Mouse (Mus musculus): ENCODE data around the gene Tet1. TPM values are rescaled to one million over a fixed set of nuclear protein-coding genes. Genes with fewer than 3 reads are reported as not detected.

Tet1 gene
- total RNA-seq, 2 experiments from 2014 or later, result 20.4 to 22.1 TPM

DNA sequence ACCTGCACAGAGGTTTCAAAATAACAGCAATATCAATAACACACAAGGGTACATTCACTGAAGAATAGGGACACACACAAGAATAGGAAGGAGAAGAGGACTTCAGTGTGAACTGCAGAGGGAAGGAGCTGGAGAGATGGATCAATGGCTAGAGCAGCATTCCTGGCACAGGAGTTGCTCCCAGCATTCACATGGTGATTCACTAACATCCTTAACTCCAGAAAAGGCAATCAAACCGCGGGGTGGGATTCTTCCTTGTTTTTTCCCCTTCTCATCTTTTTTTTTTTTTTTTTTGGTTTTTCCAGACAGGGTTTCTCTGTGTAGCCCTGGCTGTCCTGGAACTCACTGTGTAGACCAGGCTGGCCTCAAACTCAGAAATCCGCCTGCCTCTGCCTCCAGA, 14.3 kb downstream of the Tet1 start:
- no peak for DNase-seq (ENCODE audit: low spot score in 2 of 2)
- intact Hi-C loops (cut with DNase I), result loop anchor here (10.0 kb wide), 1 partner anchor 170 kb away; the partner anchor contains the start of gene Pbld1

DNA sequence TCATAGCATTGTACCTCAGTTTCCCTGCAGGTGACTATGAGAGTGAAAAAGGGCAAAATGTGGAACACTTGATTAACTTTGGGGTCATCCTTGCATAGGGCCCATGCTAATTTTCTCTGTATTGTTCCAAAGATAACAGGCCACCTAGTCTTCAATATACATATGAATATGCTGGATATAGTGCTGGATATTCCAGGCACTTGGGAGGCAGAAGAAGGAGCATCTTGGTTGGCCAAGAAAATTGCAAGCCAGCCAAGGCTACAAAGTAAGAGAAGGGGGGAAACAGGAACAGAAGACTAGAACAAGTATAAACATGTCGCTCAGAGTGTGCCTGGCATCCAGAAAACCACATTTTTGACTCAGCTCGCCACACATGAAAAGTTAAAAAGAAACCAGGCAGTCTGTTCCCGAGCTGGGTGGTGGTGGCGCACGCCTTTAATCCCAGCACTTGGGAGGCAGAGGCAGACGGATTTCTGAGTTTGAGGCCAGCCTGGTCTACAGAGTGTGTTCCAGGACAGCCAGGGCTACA, 15.4 kb downstream of the Tet1 start:
- intact Hi-C loops (cut with DNase I), result loop anchor here (10.0 kb wide), 1 partner anchor 171 kb away; the partner anchor contains the start of gene Pbld1
- no peak for DNase-seq (ENCODE audit: low spot score in 2 of 2)

DNA sequence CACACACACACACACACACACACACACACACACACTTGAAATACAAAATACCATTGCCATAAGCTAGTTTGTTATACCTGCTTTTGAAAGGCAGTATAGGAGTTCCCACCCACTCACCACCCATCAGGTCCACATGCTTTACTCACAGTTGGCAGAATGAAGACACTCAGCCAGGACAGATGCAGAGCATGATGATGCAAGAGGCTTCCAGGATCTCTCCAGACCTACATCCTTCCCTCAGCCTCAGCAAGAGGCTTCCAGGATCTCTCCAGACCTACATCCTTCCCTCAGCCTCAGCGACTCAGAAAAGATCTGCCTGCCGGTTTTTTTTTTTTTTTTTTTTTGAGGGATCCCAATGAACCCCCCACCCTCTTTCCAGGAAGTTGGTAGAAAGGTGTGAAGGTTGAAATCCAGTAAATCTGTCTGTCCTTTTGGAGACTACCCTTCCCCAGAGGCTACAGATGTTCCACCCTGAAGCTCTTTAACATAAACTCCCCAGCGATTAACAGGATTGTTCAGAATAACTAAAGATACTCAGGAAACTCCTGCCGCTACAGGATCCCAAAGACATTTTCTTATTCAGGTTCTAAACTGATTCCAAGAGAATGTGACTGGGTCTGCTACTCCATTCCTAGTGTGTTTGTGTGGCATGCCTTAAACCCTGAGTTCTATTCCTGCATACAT, 16.1 kb downstream of the Tet1 start:
- intact Hi-C loops (cut with DNase I), result loop anchor here (10.0 kb wide), 1 partner anchor 172 kb away; the partner anchor contains the start of gene Pbld1
- no peak for DNase-seq (ENCODE audit: low spot score in 2 of 2)

DNA sequence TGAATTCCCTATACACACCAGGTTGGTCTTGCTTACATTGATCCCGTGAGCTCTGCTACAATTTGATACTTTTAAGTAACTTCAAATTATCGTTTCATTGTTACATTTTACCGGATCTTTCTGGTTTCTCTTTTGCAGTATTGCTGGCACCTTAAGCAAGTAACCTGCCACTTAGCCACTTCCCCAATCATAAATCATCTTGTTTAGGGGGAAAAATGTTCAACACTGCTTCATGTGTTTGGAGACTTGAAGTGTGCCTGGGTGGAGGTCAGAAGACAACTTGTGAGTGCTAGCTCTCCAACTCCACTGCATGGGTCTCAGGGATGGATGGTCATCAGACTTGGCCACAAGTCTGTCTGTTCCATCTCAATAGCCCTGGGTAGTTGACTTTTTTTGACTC, 17.8 kb downstream of the Tet1 start:
- intact Hi-C loops (cut with DNase I), result loop anchor here (10.0 kb wide), 1 partner anchor 174 kb away; the partner anchor contains the start of gene Pbld1
- DNase-seq (ENCODE audit: low spot score in 2 of 2), result no peak

DNA sequence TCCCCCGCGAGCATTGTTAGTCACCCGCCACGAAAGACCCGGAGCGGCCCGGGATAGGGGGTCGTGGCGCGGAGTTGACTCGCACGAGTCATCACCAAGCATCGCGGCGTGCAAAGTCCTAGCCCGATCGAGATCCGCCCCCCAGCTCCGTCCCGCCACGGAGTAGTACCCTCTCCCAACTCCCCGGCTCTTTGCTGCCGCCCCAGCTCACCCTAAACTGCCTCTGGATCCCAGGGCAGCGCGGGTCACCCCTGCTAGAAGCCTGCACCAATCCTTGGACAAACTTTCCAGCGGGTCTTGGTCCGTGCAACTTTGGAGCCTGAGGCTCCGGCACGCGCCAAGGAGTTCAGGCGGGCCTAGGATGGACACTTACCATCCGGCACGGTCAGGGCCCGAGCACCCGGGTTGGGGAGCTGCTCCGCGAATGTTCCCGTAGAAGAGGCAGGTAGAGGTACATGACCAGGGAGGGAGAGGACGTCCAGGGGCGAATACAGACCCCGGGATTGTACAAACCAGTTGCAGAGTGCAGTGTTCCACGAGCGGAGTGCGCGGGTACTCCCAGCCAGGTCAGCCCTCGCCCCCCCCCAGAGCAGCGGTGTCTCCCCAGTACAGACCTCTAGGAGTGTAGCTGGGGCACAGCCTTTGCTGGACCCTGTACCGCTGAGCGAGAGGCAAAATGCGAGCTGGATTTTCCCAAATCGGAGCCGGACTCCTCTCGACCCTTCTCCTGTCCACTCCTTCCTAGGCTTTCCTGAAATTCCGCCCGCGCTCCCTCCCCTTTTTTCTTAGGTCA, 21.8 kb downstream of the Tet1 start:
- peak in 1 of 2 experiments; percentile 9 for DNase-seq (ENCODE audit: low spot score in 2 of 2)
- intact Hi-C loops (cut with DNase I), result no loop called here

DNA sequence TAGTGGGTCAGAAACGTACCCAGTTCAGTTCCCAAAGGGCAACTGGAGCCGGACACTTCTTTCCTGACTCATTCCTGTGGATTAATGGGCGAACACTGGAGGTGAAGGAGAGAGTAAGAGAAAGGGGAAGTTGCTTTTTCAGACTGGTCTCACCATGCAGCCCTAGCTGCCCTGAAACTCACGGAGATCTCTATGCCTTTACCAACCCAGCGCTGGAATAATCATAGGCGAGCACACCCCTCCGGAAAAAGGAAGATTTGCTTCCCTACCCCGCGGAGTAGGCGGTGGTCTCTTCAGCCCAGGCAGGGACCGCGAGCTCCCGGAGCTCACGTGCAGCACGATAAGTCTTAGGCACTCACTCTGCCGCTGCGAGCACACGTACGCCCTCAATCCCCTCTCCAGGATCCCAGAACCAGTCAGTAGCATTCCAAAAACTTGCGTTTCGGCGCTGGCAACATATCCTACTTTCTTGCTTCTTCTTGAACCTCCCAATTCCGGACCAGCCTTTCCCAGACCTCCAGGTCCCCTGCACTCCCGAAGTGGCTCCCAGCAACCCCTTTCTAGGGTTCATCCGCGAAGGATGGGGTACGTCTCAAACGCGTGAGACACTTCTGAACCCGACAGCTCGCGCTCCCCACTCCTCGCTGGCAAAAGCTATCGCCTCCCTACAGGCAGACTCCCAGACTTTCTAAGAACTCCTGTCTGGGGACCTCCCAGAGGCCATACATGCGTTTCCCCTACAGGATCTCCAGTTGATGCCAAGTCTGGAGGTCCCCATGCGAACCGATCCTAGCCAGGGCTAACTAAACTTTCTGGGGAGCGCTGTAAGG, 22.6 kb downstream of the Tet1 start:
- intact Hi-C loops (cut with DNase I), result no loop called here
- DNase-seq (ENCODE audit: low spot score in 2 of 2), result no peak

DNA sequence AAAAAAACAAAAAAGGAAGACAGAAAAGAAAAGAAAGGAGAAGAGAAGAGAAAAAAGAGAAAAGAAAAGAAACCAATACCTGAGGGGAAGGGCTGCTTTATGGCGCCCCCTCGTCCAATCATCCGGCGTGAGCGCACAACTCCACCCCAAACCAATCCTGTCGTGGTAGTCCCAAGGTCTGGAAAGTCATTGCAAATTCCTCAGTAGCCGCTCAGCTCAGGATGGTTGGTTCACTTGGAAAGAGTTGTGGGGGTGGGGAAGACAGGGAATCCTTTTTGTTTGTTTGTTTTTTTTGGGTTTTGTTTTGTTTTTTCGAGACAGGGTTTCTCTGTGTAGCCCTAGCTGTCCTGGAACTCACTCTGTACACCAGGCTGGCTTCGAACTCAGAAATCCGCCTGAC, 23.3 kb downstream of the Tet1 start:
- DNase-seq (ENCODE audit: low spot score in 2 of 2), result no peak
- intact Hi-C loops (cut with DNase I), result no loop called here

DNA sequence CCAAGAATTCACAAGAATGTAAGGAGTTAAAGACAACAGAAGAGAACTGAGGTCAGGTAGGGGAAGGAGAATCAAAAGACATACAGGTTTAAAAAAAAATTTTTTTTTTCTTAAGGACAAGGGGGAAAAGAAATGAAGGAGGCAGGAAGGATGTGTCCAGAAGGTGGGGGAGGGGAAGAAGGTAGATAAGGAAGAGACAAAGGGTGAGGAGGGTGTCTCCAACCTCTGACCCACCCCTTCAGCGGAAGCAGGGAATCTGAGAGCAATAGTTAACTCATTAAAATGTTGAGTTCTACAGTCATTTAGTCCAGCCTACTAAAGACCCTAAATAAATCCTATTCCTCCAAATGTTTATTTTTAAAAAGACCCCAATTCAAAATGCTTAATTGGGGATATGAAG, 24.3 kb downstream of the Tet1 start:
- intact Hi-C loops (cut with DNase I), result no loop called here
- no peak for DNase-seq (ENCODE audit: low spot score in 2 of 2)

DNA sequence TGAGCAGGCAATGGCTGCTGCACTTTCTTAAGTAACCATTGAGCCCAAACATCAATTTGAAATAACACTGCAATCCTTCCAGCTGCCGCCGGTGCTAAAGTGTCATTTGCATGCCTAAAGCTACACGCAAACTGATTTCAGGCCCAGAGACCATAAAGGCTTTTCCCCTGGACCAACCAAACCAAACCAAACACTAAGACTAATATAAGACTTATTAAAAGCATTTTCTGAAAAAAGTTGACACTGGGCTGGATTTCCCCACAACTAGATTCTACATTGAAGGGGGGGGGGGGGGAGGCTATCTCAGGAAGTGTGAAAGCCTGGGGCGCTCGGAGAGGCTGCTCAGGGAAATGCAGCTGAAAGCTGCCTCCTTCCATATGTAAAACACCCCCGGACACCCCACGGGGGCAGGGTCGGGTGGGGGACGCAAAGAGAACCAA, 24.8 kb downstream of the Tet1 start:
- intact Hi-C loops (cut with DNase I), result no loop called here
- no peak for DNase-seq (ENCODE audit: low spot score in 2 of 2)

DNA sequence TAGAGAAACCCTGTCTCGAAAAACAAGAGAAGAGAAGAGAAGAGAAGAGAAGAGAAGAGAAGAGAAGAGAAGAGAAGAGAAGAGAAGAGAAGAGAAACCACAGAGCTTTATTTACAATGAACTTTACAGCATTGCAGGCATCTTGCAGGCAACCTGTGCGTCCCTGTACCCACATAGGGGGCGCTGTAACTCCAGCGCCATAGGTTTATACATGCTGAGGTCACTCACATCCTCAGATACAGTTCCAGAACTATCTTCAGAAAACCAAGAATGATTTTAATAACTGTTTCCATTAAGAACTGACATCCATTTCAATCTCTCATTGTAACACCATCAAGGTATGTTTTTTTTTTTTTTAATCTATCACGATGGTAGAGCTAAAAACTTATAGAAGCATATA, 27.6 kb downstream of the Tet1 start:
- DNase-seq (ENCODE audit: low spot score in 2 of 2), result no peak

DNA sequence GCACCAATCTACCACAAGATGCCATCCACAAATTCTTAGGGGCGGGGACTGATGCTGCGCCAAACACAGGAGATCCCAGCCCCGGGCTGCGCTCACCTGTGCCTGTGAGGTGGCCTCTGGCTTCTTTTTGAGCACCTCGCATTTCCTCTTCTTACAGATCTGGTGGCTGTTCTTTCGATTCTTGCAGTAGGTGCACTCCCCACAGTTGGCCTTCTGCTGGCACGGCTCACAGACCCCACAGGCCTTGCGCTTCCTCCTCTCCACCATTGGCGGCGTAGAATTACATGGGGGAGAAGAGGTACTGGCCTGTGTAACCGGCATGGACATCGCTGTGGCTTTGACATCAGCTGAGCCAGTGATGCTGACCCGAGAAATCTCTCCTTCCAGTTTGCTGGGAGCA, 30.7 kb downstream of the Tet1 start:
- no peak for DNase-seq (ENCODE audit: low spot score in 2 of 2)
- intact Hi-C loops (cut with DNase I), result no loop called here

More for the DNA sequence above, 27.6 kb downstream of the Tet1 start:
- intact Hi-C loops (cut with DNase I), result no loop called here

DNA sequence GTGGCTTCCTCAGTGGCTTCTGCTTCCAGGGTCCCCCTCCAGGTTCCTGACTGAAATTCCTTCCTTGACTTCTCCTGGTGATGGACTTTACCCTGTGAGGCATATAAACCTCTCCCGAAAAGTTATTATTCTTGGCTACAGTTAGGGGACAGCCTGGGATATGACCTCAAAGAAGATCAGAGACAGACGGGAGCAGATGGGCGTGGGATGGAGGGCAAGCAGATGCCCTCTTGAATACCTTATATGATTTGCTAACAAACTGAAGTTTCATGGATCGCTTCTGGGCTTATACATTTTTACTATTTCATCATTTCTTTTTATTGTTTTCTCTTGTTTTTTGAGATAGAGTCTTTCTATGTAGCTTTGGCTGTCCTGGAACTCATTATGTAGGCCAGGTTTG, 33.2 kb downstream of the Tet1 start:
- no peak for DNase-seq (ENCODE audit: low spot score in 2 of 2)
- intact Hi-C loops (cut with DNase I), result no loop called here

DNA sequence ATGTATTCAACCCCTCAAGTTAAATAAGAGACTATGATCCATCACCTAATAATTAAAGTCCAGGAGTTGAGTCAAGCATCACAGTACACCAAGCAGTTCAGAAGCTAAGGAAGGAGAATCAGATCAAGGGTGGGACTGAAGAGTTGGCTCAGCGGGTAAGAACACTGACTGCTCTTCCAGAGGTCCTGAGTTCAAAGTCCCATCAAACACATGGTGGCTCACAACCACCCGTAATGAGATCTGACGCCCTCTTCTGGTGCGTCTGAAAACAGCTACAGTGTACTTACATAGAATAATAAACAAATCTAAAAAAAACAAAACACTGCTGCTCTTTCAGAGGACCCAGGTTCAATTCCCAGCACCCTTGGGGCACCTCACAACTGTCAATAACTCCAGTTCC, 34.0 kb downstream of the Tet1 start:
- DNase-seq (ENCODE audit: low spot score in 2 of 2), result no peak
- intact Hi-C loops (cut with DNase I), result no loop called here

DNA sequence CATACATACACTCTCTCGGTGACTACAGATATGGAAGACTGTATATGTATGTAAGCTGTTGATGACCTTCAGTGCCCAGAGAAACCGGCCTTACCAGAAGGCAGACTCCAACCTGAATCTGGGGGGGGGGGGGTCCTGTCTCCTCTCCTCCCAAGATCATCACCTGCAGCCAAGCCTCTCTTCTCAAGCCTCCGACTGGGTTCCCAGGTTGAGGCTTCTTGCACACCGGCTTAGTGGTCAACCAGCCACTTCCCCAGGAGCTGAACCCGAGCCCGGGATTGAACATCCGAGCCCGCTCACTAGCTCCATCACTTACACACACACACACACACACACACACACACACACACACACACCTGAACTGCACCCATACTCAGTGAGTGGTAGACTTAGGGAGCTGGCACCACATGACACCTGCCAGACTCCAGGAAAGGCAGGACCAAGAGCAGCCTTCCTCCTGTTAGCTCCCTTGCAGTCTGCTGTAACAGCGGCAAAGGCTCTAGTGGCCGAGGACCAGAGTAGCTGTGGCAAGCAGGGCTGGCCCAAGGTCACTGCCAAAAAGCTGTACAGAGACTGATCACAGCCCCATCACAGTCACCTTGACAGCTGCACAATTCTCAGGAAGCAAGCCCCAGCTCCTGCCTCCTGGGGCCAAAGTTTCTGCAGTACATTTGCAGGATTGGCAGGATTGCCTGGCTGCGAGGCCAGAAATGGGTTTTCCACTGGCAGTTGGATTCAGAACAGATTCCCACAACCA, 42.6 kb downstream of the Tet1 start:
- intact Hi-C loops (cut with DNase I), result no loop called here
- DNase-seq (ENCODE audit: low spot score in 2 of 2), result peak; percentile 40 to 46

DNA sequence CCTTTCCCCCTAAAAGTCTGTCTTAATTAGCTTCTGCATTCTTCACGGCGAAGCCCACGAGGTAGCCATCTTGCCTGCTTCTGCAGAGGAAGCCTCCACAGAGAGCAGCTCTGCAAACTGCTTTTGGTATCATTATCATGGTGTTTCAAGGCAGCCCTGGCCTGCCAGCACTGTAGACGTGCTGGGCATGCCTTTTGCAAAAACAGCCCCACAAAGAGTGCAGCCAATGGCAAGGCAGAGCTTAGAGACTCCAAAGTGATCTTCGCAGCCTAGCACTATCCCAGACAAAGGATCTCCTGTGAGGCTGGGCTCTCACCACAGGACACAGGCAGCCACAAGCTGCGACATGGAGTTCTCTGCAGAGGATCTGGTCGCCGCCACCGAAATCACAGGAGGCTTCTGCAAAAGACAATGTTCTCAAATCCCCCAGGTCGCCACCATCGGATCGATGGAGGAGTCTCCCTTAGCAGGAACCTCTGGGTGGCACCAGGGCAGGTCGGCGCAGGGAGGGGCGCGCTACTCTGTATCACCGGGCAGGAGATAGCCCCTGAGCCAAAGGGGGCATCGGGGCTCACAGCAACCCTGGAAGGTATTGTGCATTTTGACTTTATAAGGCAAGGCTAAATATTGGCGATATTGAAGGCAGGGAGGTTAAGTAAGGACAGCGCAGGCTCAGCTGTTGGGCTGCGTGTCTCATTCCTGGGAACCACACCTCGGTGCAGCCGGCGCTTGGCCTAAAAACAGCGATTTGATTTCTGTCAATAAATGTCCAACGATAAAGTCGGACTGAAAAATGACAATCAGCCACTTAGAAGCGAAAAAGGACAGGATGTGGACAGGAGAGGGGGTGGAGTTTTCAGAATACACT, 43.4 kb downstream of the Tet1 start:
- DNase-seq (ENCODE audit: low spot score in 2 of 2), result peak; percentile 85 to 86
- intact Hi-C loops (cut with DNase I), result no loop called here

DNA sequence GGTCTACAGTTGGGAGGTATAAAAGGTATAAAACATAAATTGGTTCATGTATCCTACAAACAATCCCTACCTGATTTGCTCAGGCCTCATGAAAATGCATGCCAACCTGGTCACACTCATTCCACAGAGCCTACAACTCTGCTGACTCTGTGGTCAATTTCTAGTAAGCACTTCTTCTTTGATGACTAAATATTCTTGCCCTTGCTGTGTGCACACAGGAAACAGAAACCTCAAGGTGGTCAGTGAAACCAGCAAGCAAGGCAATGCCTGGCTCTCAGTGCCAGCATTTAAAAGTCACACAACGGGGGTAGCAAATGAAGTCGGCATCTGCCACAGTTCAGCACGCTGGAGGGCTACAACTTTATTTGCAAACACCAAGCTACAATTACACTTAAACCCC, 45.2 kb downstream of the Tet1 start:
- intact Hi-C loops (cut with DNase I), result loop anchor here (5.0 kb wide), 1 partner anchor 59 kb away; the partner anchor contains the start of gene Slc25a16

DNA sequence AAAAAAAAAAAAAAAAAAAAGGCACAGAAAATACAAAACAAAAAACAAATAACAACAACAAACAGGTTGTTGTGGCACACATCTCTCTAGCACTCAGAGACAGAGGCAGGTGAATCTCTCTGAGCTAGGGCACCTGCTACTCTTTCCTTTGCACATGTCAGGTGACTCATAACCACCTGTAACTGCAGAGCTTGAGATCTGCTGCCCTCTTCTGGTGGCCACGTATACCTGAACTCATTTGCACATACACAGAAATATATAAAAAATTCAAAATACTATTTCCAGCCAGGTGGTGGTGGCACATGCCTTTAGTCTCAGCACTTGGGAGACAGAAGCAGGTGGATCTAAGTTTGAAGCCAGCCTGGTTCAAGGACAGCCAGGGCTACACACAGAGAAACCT, 46.4 kb downstream of the Tet1 start:
- no peak for DNase-seq (ENCODE audit: low spot score in 2 of 2)
- intact Hi-C loops (cut with DNase I), result loop anchor here (5.0 kb wide), 1 partner anchor 60 kb away; the partner anchor contains the start of gene Slc25a16

More for the DNA sequence above, 45.2 kb downstream of the Tet1 start:
- no peak for DNase-seq (ENCODE audit: low spot score in 2 of 2)

DNA sequence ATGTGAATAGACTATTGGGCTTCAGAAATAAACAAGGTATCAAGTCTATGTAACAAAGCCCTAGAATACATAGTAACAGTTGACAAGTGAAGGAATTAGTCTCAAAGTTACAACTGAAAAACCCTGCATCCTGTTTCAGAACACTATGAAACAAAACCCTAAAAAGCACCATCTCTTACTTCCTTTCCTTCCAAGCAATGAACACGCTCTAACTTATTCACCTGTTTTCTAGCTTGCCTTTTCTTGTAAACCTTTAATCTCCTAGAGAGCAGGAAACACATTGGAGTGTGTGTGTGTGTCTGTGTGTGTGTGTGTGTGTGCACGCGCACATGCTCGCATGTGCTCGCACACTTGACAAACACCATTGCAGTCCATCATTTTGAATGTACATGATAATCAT, 49.8 kb downstream of the Tet1 start:
- intact Hi-C loops (cut with DNase I), result no loop called here
- no peak for DNase-seq (ENCODE audit: low spot score in 2 of 2)
